Mouse (Mus musculus) kidney, embryonic 16.5 days (tissue): ENCODE results near the gene Cacna2d3. TPM values are rescaled to one million over a fixed set of nuclear protein-coding genes. Genes with fewer than 3 reads are reported as not detected.

Experiments used
- ATAC-seq: fragments of 200-750 bp; cut with Nextera tagmentation; 2 replicates; pipeline ENCODE4 v1.8.0; 2017; ENCODE audit warnings: moderate TSS enrichment; ENCODE audit not compliant: low FRiP score, low TSS enrichment
- H3K27ac ChIP-seq: fragments of 300-500 bp; sonication (generic); 2 replicates; pipeline ENCODE4 v1.5.1; 2014; ENCODE audit warnings: low read length
- H3K27me3 ChIP-seq: fragments of 300-500 bp; sonication (generic); 2 replicates; pipeline ENCODE4 v1.6.1; 2014; ENCODE audit warnings: low read length, control low read depth, mixed read lengths; ENCODE audit not compliant: insufficient read depth
- H3K36me3 ChIP-seq: fragments of 300-500 bp; sonication (generic); 2 replicates; pipeline ENCODE4 v1.6.1; 2014; ENCODE audit warnings: low read length, control low read depth, mixed read lengths; ENCODE audit not compliant: insufficient read depth
- H3K4me1 ChIP-seq: fragments of 300-500 bp; sonication (generic); 2 replicates; pipeline ENCODE4 v1.6.1; 2014; ENCODE audit warnings: low read length, control low read depth, mixed read lengths; ENCODE audit not compliant: insufficient read depth
- H3K4me2 ChIP-seq: fragments of 300-500 bp; sonication (generic); replicated peaks from 2 replicates; pipeline ENCODE4 v1.6.1; 2014; ENCODE audit warnings: low read depth, low read length
- H3K4me3 ChIP-seq: fragments of 300-500 bp; sonication (generic); 2 replicates; pipeline ENCODE4 v1.5.1; 2014; ENCODE audit warnings: mild to moderate bottlenecking, low read length
- H3K9ac ChIP-seq: fragments of 300-500 bp; sonication (generic); replicated peaks from 2 replicates; pipeline ENCODE4 v1.6.1; 2014; ENCODE audit warnings: low read length
- H3K9me3 ChIP-seq: fragments of 300-500 bp; sonication (generic); 2 replicates; pipeline ENCODE4 v1.6.1; 2016; ENCODE audit warnings: low read length, control low read depth
- WGBS: fragments of 180-500 bp; shearing (Covaris S2); extraction: QIAGEN DNeasy Blood & Tissue Kit; methylation state at CpG from one replicate; pipeline ENCODE4 v1.1.7; 2014; 5-methylcytosine and 5-hydroxymethylcytosine counted together
- polyA plus RNA-seq: library from polyadenylated mRNA; unstranded; fragments of >200 nt; fragmentation: Nextera tagmentation; extraction: Ambion mirVana; gene quantifications from 2 replicates; pipeline ENCODE4 v1.2.1, GENCODE M21; 2015

Cacna2d3 gene
- polyA plus RNA-seq, 1 experiment from 2014 or later, result 2.8 TPM

DNA sequence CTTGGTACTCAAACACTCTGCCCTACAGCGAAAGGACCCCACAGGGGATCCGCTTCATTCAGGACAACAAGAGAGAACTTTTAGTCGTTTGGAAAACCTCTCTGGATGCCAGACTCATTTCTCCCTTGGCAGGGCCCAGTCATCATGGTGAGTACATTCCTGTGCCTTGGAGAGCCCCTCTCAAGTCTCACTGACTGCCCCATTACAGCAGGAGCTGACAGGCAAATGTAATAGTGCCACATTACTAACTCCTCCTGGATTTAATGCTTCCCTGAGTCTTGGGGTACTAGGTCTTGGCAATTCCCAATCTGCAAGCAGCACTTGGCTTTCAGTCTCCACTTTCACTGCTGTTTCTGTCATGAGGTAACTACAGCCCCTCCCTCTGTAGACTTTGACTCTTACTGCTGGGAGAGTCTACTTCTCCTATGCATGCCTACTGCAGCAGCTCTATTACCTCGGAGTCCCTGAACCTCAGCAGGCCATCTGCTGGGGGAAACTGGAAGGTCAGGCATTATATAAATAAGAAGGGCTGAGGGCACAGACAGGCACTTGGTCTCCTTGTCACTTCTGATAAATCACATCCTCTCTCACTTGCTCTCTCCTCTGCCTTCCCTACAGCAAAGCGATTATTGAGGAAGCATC lies 454.3 kb downstream of the Cacna2d3 start:
- no peaks in the 10 kb centered on the region for H3K27me3 ChIP-seq
- H3K4me1 ChIP-seq, result peaks cover 9% of the 10 kb centered on the region; the same call in 1 of the 2 replicates
- H3K4me3 ChIP-seq, result no peak overlapping the region
- H3K27ac ChIP-seq, result no peak overlapping the region
- no peak overlapping the region for H3K4me2 ChIP-seq
- 49% methylated on average over 5 of the region's 5 CpGs for WGBS
- H3K9me3 ChIP-seq, result no peaks in the 10 kb centered on the region
- H3K36me3 ChIP-seq, result no peaks in the 10 kb centered on the region
- no peak; the same call in 1 of the 2 replicates for ATAC-seq
- H3K9ac ChIP-seq, result no peak overlapping the region

GRCm38 (mm10) chr14:29260621-29261020 lies 461.0 kb downstream of the Cacna2d3 start:
- Histone ChIP-seq H3K9me3 (no peaks in the 10 kb centered on the region), H3K36me3 (no peaks in the 10 kb centered on the region), H3K4me1 (no peaks in the 10 kb centered on the region), H3K4me2 (no peak overlapping the region), H3K27ac (no peak overlapping the region), H3K9ac (no peak overlapping the region), H3K4me3 (no peak overlapping the region), H3K27me3 (no peaks in the 10 kb centered on the region)
- 92% methylated on average over 1 of the region's 1 CpGs for WGBS
- ATAC-seq, result no peak

DNA sequence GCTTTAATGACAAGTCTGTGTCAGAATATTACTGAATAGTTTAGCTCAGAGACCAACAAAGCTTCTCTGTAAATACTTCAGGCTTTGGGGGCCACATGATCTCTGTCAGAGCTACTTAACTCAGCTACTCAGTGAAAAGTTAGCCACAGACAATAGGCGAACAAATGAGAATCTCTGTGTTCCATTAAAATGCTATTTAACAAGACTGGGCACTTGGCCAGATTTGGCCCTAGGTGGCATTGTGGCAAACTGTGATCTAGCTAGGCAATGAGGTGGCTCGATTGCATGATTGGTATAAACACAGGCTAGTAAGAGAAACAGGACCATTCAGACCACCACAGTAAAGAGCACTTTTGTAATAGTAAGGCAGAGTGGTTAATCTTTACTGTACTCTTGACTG lies 478.1 kb downstream of the Cacna2d3 start:
- 88% methylated on average over 2 of the region's 2 CpGs for WGBS
- Histone ChIP-seq H3K4me2 (no peak overlapping the region), H3K4me1 (no peaks in the 10 kb centered on the region), H3K9ac (no peak overlapping the region), H3K36me3 (no peaks in the 10 kb centered on the region), H3K27me3 (no peaks in the 10 kb centered on the region), H3K4me3 (no peak overlapping the region), H3K27ac (no peak overlapping the region), H3K9me3 (peaks cover 19% of the 10 kb centered on the region)
- ATAC-seq, result no peak

DNA sequence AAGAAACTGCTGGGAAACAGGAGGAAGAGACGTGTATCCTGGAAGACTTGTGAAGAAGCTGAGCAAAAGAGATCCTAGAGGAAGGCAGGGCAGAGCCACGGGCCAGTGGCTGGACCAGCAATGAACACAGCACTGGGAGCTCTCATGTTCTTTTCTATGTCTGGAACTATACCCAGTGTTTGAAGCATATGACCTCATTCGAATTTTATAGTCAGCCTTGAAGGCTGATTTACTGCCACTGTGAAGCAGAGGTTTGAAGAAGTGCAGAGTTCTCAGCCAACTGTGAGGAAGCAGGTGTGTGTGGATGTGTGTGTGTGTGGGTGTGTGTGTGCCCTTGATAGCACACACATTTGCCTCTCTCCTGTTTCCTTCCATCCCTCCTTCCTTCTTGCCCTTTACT lies 483.2 kb downstream of the Cacna2d3 start:
- Histone ChIP-seq H3K9ac (no peak overlapping the region), H3K9me3 (peaks cover 9% of the 10 kb centered on the region; the same call in 1 of the 2 replicates), H3K27ac (no peak overlapping the region), H3K36me3 (no peaks in the 10 kb centered on the region), H3K27me3 (no peaks in the 10 kb centered on the region), H3K4me2 (no peak overlapping the region), H3K4me1 (no peaks in the 10 kb centered on the region), H3K4me3 (no peak overlapping the region)
- no peak for ATAC-seq
- WGBS, result 27% methylated on average over 3 of the region's 3 CpGs

DNA sequence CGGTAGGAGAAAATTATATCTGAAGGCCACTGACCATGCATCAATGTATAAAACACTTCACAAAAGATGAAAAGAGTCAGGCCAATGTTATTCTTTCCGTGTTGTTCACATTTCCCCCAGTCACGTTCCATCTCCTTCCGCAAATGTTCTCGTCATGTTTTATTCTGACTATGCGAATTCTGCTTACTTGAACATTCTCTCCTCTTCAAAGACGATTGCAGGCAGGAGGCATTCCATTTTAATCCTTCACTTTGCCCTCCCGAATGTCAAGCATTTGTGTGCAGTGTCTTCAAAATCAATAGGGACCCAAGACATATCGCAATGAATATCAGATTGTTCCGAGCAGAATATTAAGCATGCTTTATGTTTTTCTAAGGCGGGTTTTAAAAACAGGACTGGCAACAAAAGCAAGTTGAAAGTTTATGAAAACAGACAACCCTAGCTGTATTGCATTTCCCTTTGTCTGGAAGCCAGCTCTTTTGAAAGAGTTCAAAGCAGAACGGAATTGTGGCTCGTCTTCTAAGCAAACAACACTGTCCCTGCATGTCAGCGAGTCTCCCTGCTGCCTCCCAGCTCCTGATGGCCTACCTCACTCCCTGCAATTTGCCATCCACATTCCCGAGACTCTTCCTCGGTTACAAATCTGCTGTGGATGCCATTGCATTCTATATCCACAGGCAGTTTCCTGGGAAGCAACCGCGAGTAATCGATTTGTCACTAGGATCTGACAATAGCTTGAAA lies 492.5 kb downstream of the Cacna2d3 start:
- no peaks in the 10 kb centered on the region for H3K4me1 ChIP-seq
- no peaks in the 10 kb centered on the region for H3K27me3 ChIP-seq
- no peak overlapping the region for H3K4me2 ChIP-seq
- 52% methylated on average over 19 of the region's 19 CpGs for WGBS
- H3K27ac ChIP-seq, result no peak overlapping the region
- no peaks in the 10 kb centered on the region for H3K9me3 ChIP-seq
- H3K9ac ChIP-seq, result no peak overlapping the region
- H3K4me3 ChIP-seq, result no peak overlapping the region
- no peak for ATAC-seq
- no peaks in the 10 kb centered on the region for H3K36me3 ChIP-seq

- no peaks in the 10 kb centered on the region for H3K27me3 ChIP-seq
- no peak overlapping the region for H3K27ac ChIP-seq
- no peak overlapping the region for H3K4me2 ChIP-seq
- no peak overlapping the region for H3K4me3 ChIP-seq
- no peak for ATAC-seq
- no peak overlapping the region for H3K9ac ChIP-seq
- H3K36me3 ChIP-seq, result no peaks in the 10 kb centered on the region
- no peaks in the 10 kb centered on the region for H3K4me1 ChIP-seq
- H3K9me3 ChIP-seq, result no peaks in the 10 kb centered on the region
These were observed 493.2 kb downstream of the Cacna2d3 start for GRCm38 (mm10) chr14:29228471-29228870.

DNA sequence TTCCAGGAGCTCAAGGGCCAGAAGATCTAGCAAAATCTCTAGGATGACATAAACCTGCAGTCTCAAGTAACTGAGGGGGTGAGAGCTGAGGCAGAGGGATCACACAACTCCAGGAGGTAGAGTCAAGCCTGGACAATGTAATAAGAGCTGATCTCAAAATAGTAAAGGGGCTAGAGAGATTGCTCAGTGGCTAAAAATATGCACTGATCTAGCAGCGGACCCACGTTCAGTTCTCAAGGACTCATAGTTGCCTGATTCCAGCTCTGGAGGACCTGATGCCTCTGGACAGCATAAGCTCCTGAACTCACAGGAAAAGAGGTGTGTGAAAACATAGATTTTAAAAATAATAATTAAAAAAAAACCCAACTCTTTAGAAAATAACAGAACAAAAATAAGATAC lies 493.7 kb downstream of the Cacna2d3 start:
- H3K4me3 ChIP-seq, result no peak overlapping the region
- no peak for ATAC-seq

GRCm38 (mm10) chr14:29225754-29226365 lies 495.8 kb downstream of the Cacna2d3 start:
- no peak overlapping the region for H3K9ac ChIP-seq
- 58% methylated on average over 2 of the region's 2 CpGs for WGBS
- ATAC-seq, result no peak

More for the DNA sequence above, 493.7 kb downstream of the Cacna2d3 start:
- H3K4me1 ChIP-seq, result no peaks in the 10 kb centered on the region
- no peaks in the 10 kb centered on the region for H3K9me3 ChIP-seq
- no peaks in the 10 kb centered on the region for H3K36me3 ChIP-seq
- H3K4me2 ChIP-seq, result no peak overlapping the region
- H3K9ac ChIP-seq, result no peak overlapping the region
- H3K27ac ChIP-seq, result no peak overlapping the region
- no peaks in the 10 kb centered on the region for H3K27me3 ChIP-seq
- WGBS, result 82% methylated on average over 2 of the region's 2 CpGs

GRCm38 (mm10) chr14:29223012-29223411 lies 498.7 kb downstream of the Cacna2d3 start:
- Histone ChIP-seq H3K9me3 (no peaks in the 10 kb centered on the region), H3K9ac (no peak overlapping the region), H3K27ac (no peak overlapping the region), H3K4me2 (no peak overlapping the region), H3K4me1 (no peaks in the 10 kb centered on the region), H3K27me3 (no peaks in the 10 kb centered on the region), H3K36me3 (no peaks in the 10 kb centered on the region), H3K4me3 (no peak overlapping the region)
- WGBS, result 90% methylated on average over 1 of the region's 1 CpGs
- no peak for ATAC-seq

More at GRCm38 (mm10) chr14:29225754-29226365, 495.8 kb downstream of the Cacna2d3 start:
- H3K4me1 ChIP-seq, result no peaks in the 10 kb centered on the region
- no peak overlapping the region for H3K4me2 ChIP-seq
- no peak overlapping the region for H3K4me3 ChIP-seq
- H3K27me3 ChIP-seq, result no peaks in the 10 kb centered on the region
- H3K27ac ChIP-seq, result no peak overlapping the region
- H3K9me3 ChIP-seq, result no peaks in the 10 kb centered on the region
- H3K36me3 ChIP-seq, result no peaks in the 10 kb centered on the region
